Mouse (Mus musculus) ovary, adult 2 months (tissue): ENCODE results near the gene Mapkap1. TPM values are rescaled to one million over a fixed set of nuclear protein-coding genes. Genes with fewer than 3 reads are reported as not detected.

Experiments used
- polyA plus RNA-seq: library from polyadenylated mRNA; depleted of rRNA; stranded (reverse); fragments of >200 nt; gene quantifications from 2 replicates; pipeline ENCODE4 v1.2.3, GENCODE M21; 2012; rRNA removed

The Mapkap1 gene
- polyA plus RNA-seq, result 55.1 and 63.7 TPM in 2 replicates

DNA sequence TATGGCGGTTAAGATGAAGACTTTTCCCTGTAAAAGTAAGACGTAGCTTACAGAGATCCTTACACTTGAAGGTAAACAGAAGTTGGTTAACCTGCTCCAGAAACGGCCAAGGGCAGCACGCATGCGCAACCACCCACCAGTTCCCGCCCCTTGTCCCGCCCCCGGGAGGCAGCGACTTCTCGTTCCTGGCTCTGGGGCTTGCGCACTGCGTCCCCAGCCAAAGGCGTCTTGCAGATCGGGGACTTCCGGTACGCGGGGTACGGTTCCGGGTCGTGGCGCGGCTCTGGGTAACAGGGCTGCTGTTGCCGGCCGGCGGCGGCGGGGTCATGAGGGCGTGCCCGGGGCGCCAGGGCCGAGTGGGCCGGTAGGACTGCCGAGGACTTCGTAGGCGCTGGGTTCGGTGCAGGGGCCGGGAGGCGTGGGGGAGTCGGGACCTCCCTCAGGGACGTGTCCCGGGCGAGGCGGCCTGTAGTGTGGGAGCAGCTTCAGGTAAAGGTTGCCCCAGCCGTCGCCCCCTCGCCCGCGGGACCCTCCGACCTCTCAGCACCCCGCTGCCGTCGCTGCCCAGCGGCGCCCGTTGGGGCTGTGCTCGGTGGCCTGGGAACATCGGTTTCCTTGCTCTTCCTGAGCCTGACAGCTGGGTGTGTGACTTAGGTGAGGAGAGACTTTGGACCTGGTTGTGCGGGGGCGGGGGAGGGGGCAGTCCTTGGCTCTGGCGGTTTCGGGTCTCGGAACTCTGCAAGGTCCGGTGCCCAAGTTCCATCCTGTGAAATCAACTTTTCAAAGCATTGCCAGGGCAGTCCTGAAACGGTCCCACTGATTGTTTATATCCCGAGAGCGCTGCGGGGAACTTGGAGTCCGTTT, at the start of gene Mapkap1:
Gene Mapkap1, plus strand, starts transcription at position 171 of the 864 bp plus-strand sequence.

GRCm38 (mm10) chr2:34372305-34373301, 34.0 kb upstream of the Mapkap1 start, which contains the start of gene Pbx3:
Pbx3 (minus strand) TSS chr2:34373142.

Other genes with a start within 250 kb of the Mapkap1 start
- gene Pbx3, start 33.6 kb upstream of the Mapkap1 start, polyA plus RNA-seq, result 10.6 and 10.7 TPM in 2 replicates